Mouse (Mus musculus): ENCODE data around the gene Galnt17. TPM values are rescaled to one million over a fixed set of nuclear protein-coding genes. Genes with fewer than 3 reads are reported as not detected.

Gene Galnt17
- polyA plus RNA-seq, 1 experiment from 2014 or later: 4.7 TPM

GRCm38 (mm10) chr5:131181231-131181630 lies 127.1 kb downstream of the Galnt17 start:
- H3K27ac ChIP-seq: no peak overlapping the region
- H3K9me3 ChIP-seq: no peaks in the 10 kb centered on the region
- no peaks in the 10 kb centered on the region for H3K36me3 ChIP-seq
- H3K4me1 ChIP-seq: no peaks in the 10 kb centered on the region
- H3K4me3 ChIP-seq: no peak overlapping the region
- H3K27me3 ChIP-seq: no peaks in the 10 kb centered on the region
- no peak overlapping the region for H3K9ac ChIP-seq
- ATAC-seq (ENCODE audit: insufficient number of reproducible peaks, low FRiP score, low TSS enrichment, low read depth): no peak
- WGBS: 78% methylated on average over 1 of the region's 1 CpGs
- no peak overlapping the region for H3K4me2 ChIP-seq

- H3K4me2 ChIP-seq: no peak overlapping the region
- no peak overlapping the region for H3K27ac ChIP-seq
- H3K4me1 ChIP-seq: no peaks in the 10 kb centered on the region
- ATAC-seq (ENCODE audit: insufficient number of reproducible peaks, low FRiP score, low TSS enrichment, low read depth): no peak
- WGBS: 71% methylated on average over 1 of the region's 1 CpGs
- H3K9ac ChIP-seq: no peak overlapping the region
- H3K9me3 ChIP-seq: no peaks in the 10 kb centered on the region
- no peaks in the 10 kb centered on the region for H3K27me3 ChIP-seq
- no peaks in the 10 kb centered on the region for H3K36me3 ChIP-seq
- no peak overlapping the region for H3K4me3 ChIP-seq
These were observed 127.5 kb downstream of the Galnt17 start for GRCm38 (mm10) chr5:131180756-131181155.

DNA sequence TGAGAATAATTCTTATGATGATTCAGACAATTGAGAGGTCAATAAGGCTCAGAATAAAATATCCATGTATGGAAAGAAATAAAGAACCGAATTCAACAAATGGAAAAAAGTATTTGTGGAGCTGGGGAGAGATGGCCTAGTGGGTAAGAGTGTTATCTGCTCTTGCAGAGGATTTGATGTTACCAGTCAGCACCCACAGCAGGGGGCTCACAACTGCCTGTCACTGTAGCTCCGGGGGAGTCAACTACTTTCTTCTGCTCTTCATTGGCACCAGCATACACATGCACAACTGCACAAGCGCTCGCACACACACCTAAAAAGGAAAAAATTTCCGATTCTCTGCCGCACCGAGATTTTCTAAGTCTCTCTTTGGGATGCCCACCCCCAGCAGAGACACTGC lies 130.4 kb downstream of the Galnt17 start:
- H3K27ac ChIP-seq: no peak overlapping the region
- H3K4me1 ChIP-seq: no peaks in the 10 kb centered on the region
- H3K9ac ChIP-seq: no peak overlapping the region
- 64% methylated on average over 7 of the region's 7 CpGs for WGBS
- no peak for ATAC-seq (ENCODE audit: insufficient number of reproducible peaks, low FRiP score, low TSS enrichment, low read depth)
- H3K4me3 ChIP-seq: no peak overlapping the region
- no peaks in the 10 kb centered on the region for H3K27me3 ChIP-seq
- H3K4me2 ChIP-seq: no peak overlapping the region
- H3K36me3 ChIP-seq: no peaks in the 10 kb centered on the region
- H3K9me3 ChIP-seq: no peaks in the 10 kb centered on the region

- Histone ChIP-seq H3K36me3 (no peaks in the 10 kb centered on the region), H3K9ac (no peak overlapping the region), H3K9me3 (no peaks in the 10 kb centered on the region), H3K27ac (no peak overlapping the region), H3K4me1 (no peaks in the 10 kb centered on the region), H3K4me3 (no peak overlapping the region), H3K4me2 (no peak overlapping the region), H3K27me3 (no peaks in the 10 kb centered on the region)
- 51% methylated on average over 2 of the region's 2 CpGs for WGBS
- ATAC-seq (ENCODE audit: insufficient number of reproducible peaks, low FRiP score, low TSS enrichment, low read depth): no peak
These were observed 131.1 kb downstream of the Galnt17 start for GRCm38 (mm10) chr5:131177168-131177567.

DNA sequence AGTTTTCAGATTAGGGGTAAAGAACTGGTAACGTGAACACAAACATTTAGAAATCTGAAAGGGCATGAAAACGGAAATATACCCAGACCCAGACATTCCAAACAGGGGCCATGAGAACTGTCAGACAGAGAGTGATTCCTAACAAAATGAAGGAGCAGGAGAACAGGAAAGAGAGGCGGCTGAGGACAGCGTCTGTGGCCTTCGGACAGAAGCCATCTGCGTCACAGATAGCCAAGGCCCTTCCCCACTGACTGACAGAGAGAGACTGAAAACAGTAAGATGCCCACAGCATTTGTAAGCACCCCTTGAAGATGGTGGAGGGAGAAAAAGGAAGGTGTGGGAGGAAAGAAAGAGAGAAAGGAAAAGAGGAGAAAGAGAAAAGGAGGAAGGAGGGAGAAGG lies 139.1 kb downstream of the Galnt17 start:
- 79% methylated on average over 6 of the region's 6 CpGs for WGBS
- Histone ChIP-seq H3K27me3 (no peaks in the 10 kb centered on the region), H3K27ac (no peak overlapping the region), H3K9ac (no peak overlapping the region), H3K4me1 (no peaks in the 10 kb centered on the region), H3K4me3 (no peak overlapping the region), H3K4me2 (no peak overlapping the region), H3K9me3 (no peaks in the 10 kb centered on the region), H3K36me3 (no peaks in the 10 kb centered on the region)
- no peak for ATAC-seq (ENCODE audit: insufficient number of reproducible peaks, low FRiP score, low TSS enrichment, low read depth)

DNA sequence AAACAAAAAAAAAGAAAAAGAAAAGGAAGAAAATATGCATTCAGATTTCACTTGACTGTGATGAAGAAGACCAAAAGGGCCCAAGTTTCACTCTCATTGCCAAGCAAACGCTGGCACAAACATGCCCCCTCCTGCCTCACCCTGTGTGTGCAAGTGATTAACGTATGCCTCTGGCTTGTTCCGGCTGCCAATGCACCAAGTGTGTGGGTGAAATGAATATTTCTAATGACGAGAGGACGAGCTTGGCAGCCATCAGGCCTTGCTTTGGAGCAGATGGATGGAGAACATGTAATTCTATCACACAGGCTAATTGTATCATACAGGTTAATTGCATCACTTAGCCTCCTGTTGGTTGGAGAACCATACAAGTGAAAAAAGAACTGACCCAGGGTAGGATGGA lies 140.9 kb downstream of the Galnt17 start:
- 66% methylated on average over 5 of the region's 5 CpGs for WGBS
- Histone ChIP-seq H3K36me3 (no peaks in the 10 kb centered on the region), H3K27me3 (no peaks in the 10 kb centered on the region), H3K4me3 (no peak overlapping the region), H3K9ac (no peak overlapping the region), H3K4me1 (no peaks in the 10 kb centered on the region), H3K9me3 (no peaks in the 10 kb centered on the region), H3K4me2 (no peak overlapping the region), H3K27ac (no peak overlapping the region)
- ATAC-seq (ENCODE audit: insufficient number of reproducible peaks, low FRiP score, low TSS enrichment, low read depth): no peak

GRCm38 (mm10) chr5:131165681-131166080 lies 142.6 kb downstream of the Galnt17 start:
- WGBS: 76% methylated on average over 7 of the region's 7 CpGs
- ATAC-seq (ENCODE audit: insufficient number of reproducible peaks, low FRiP score, low TSS enrichment, low read depth): no peak

GRCm38 (mm10) chr5:131157866-131158265 lies 150.4 kb downstream of the Galnt17 start:
- H3K4me3 ChIP-seq: no peak overlapping the region
- H3K9ac ChIP-seq: no peak overlapping the region
- WGBS: 42% methylated on average over 4 of the region's 4 CpGs
- no peaks in the 10 kb centered on the region for H3K9me3 ChIP-seq
- H3K36me3 ChIP-seq: no peaks in the 10 kb centered on the region
- H3K4me2 ChIP-seq: no peak overlapping the region
- H3K27ac ChIP-seq: no peak overlapping the region
- H3K27me3 ChIP-seq: no peaks in the 10 kb centered on the region
- no peak for ATAC-seq (ENCODE audit: insufficient number of reproducible peaks, low FRiP score, low TSS enrichment, low read depth)
- no peaks in the 10 kb centered on the region; the same call in 1 of the 2 replicates for H3K4me1 ChIP-seq

More at GRCm38 (mm10) chr5:131165681-131166080, 142.6 kb downstream of the Galnt17 start:
- Histone ChIP-seq H3K4me2 (no peak overlapping the region), H3K36me3 (no peaks in the 10 kb centered on the region), H3K9ac (no peak overlapping the region), H3K9me3 (no peaks in the 10 kb centered on the region), H3K4me1 (no peaks in the 10 kb centered on the region), H3K27ac (no peak overlapping the region), H3K27me3 (no peaks in the 10 kb centered on the region), H3K4me3 (no peak overlapping the region)

DNA sequence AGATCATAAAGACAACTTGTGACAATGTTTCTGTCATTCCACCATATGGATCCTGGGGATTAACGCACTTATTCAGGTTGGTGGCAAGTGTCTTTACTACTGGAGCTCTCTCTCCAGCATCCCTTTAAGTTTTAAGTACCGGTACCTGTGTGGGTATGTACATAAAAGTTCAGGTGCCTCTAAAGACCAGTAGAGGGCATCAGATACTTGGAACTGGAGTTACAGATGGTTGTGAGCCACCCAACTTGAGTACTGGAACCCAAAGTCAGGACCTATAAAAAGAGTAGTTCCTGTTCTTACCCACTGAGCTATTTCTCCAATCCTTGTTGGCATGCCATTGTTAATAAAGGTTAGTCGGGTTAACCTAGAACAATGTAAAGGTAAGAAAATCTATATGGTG lies 152.0 kb downstream of the Galnt17 start:
- H3K27ac ChIP-seq: no peak overlapping the region

GRCm38 (mm10) chr5:131142606-131143005 lies 165.7 kb downstream of the Galnt17 start:
- Histone ChIP-seq H3K4me2 (no peak overlapping the region), H3K27ac (no peak overlapping the region), H3K4me1 (no peaks in the 10 kb centered on the region; the same call in 1 of the 2 replicates), H3K9me3 (no peaks in the 10 kb centered on the region), H3K4me3 (no peak overlapping the region), H3K36me3 (no peaks in the 10 kb centered on the region), H3K27me3 (no peaks in the 10 kb centered on the region), H3K9ac (no peak overlapping the region)
- ATAC-seq (ENCODE audit: insufficient number of reproducible peaks, low FRiP score, low TSS enrichment, low read depth): no peak
- WGBS: 41% methylated on average over 4 of the region's 4 CpGs

More for the DNA sequence above, 152.0 kb downstream of the Galnt17 start:
- Histone ChIP-seq H3K9me3 (no peaks in the 10 kb centered on the region), H3K9ac (no peak overlapping the region), H3K36me3 (no peaks in the 10 kb centered on the region), H3K4me1 (no peaks in the 10 kb centered on the region; the same call in 1 of the 2 replicates), H3K27me3 (no peaks in the 10 kb centered on the region), H3K4me2 (no peak overlapping the region), H3K4me3 (no peak overlapping the region)
- ATAC-seq (ENCODE audit: insufficient number of reproducible peaks, low FRiP score, low TSS enrichment, low read depth): no peak
- 65% methylated on average over 3 of the region's 3 CpGs for WGBS

DNA sequence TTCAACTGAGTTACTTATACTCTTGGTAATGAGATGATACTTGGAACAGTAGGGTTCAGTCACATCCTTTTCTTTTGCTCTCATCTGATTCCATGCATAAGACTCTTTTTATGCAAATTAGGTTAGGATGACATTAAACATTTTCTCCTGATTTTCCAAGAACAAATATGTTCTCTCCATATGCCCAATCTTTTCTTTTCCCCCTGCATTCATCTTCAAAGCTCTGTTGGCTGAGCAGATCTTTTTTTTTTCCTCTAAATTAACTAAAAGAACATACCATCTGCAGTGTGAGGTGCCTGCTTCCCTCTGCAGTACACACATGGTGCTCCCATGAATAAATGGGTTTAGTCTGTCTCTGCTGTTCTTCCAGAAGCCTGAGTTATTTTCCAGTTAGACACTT lies 173.5 kb downstream of the Galnt17 start:
- Histone ChIP-seq H3K9ac (no peak overlapping the region), H3K27me3 (no peaks in the 10 kb centered on the region), H3K9me3 (no peaks in the 10 kb centered on the region), H3K4me3 (no peak overlapping the region), H3K4me2 (no peak overlapping the region), H3K27ac (no peak overlapping the region), H3K36me3 (no peaks in the 10 kb centered on the region), H3K4me1 (no peaks in the 10 kb centered on the region; the same call in 1 of the 2 replicates)
- no peak for ATAC-seq (ENCODE audit: insufficient number of reproducible peaks, low FRiP score, low TSS enrichment, low read depth)

DNA sequence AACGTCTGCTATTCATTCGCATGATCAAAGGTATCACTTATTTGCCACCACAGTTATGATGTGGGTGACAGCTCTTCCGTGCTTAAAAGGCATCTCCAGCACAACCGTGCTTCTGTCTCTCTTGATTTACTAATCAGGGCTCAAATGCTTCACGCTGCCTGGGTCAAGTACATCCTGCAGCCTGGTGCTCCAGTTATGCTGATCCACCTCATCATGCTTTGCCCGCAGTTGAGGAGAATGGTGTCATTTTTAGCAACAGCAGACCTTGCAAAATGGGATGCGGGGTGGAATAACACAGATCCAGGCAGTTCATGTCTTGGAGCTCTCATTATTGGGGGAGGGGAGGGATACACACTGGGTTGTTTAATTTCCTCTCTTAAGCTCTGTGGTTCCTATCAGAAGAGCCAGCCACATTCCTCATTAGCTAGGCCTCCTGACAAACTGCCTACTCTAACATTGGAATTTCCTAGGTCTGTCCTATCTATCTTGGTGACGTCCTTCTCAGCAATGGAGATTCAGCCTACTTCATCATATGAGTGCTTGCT lies 187.9 kb downstream of the Galnt17 start:
- ATAC-seq (ENCODE audit: insufficient number of reproducible peaks, low FRiP score, low TSS enrichment, low read depth): no peak
- no peaks in the 10 kb centered on the region for H3K36me3 ChIP-seq
- H3K9me3 ChIP-seq: no peaks in the 10 kb centered on the region
- no peak overlapping the region for H3K4me2 ChIP-seq
- 71% methylated on average over 8 of the region's 8 CpGs for WGBS
- H3K27me3 ChIP-seq: no peaks in the 10 kb centered on the region
- no peak overlapping the region for H3K27ac ChIP-seq
- H3K9ac ChIP-seq: no peak overlapping the region
- no peak overlapping the region for H3K4me3 ChIP-seq
- 0 out of 2 replicates have a peak, but pooled peaks cover 3% of the 10 kb centered on the region for H3K4me1 ChIP-seq

DNA sequence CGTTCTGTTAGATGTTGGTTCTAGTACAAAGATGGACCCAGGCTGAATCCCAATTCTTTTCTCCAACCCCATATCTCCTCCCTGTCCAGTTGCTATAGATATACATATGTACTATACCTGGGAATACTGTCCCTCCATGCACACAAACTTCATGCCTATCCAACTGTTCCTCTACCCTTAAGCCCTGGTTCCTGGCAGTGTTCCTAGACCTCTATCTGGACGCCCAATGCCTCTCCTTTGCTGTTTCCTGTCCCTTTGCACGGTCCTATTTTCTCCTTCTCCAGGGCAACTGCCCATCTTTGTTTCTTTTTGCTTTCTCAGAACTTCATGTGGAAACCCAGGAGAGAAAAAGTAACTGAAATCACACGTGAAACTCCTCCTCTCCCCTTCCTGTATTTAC lies 188.4 kb downstream of the Galnt17 start:
- no peak overlapping the region for H3K4me3 ChIP-seq
- H3K36me3 ChIP-seq: no peaks in the 10 kb centered on the region
- no peak for ATAC-seq (ENCODE audit: insufficient number of reproducible peaks, low FRiP score, low TSS enrichment, low read depth)
- WGBS: 64% methylated on average over 4 of the region's 4 CpGs
- no peaks in the 10 kb centered on the region for H3K9me3 ChIP-seq
- no peak overlapping the region for H3K27ac ChIP-seq
- H3K27me3 ChIP-seq: no peaks in the 10 kb centered on the region
- 0 out of 2 replicates have a peak, but pooled peaks cover 3% of the 10 kb centered on the region for H3K4me1 ChIP-seq
- H3K9ac ChIP-seq: no peak overlapping the region
- no peak overlapping the region for H3K4me2 ChIP-seq

Measured in limb, embryonic 15.5 days (tissue).